Mouse (Mus musculus) hindbrain, postnatal 0 days (tissue): ENCODE measurements at regions not wholly inside any gene's neighbourhood (a gene's known extent, or its start where the extent isn't known, plus 50 kb on each side); places are given as distances from the start of the nearest gene placed in this dataset.

Source experiments
- ATAC-seq: fragments of 200-750 bp; cut with Nextera tagmentation; 2 replicates; pipeline ENCODE4 v1.8.0; 2017; ENCODE audit warnings: mild to moderate bottlenecking, moderate TSS enrichment, moderate library complexity
- DNase-seq: peaks from one replicate; pipeline ENCODE4 v3.0.0-alpha.2; 2015; ENCODE audit warnings: low spot score
- H3K27ac ChIP-seq: fragments of 300-500 bp; sonication (generic); 2 replicates; pipeline ENCODE4 v1.5.1; 2014; ENCODE audit warnings: mild to moderate bottlenecking
- H3K27me3 ChIP-seq: fragments of 300-500 bp; sonication (generic); 2 replicates; pipeline ENCODE4 v1.6.1; 2014; ENCODE audit warnings: low read length, mixed read lengths; ENCODE audit not compliant: insufficient read depth
- H3K36me3 ChIP-seq: fragments of 300-500 bp; sonication (generic); 2 replicates; pipeline ENCODE4 v1.6.1; 2014; ENCODE audit warnings: low read length, mixed read lengths; ENCODE audit not compliant: insufficient read depth
- H3K4me1 ChIP-seq: fragments of 300-500 bp; sonication (generic); 2 replicates; pipeline ENCODE4 v1.6.1; 2014; ENCODE audit warnings: antibody characterized with exemption, low read length, mixed read lengths; ENCODE audit not compliant: insufficient read depth
- H3K4me2 ChIP-seq: fragments of 300-500 bp; sonication (generic); 2 replicates; pipeline ENCODE4 v1.6.1; 2014; ENCODE audit warnings: low read depth, mild to moderate bottlenecking, low read length, moderate library complexity, mixed read lengths
- H3K4me3 ChIP-seq: fragments of 300-500 bp; sonication (generic); 2 replicates; pipeline ENCODE4 v1.5.1; 2014; ENCODE audit warnings: low read length
- H3K9ac ChIP-seq: fragments of 300-500 bp; sonication (generic); replicated peaks from 2 replicates; pipeline ENCODE4 v1.6.1; 2014; ENCODE audit warnings: mild to moderate bottlenecking, low read length, moderate library complexity, mixed read lengths
- H3K9me3 ChIP-seq: fragments of 300-500 bp; sonication (generic); 2 replicates; pipeline ENCODE4 v1.6.1; 2016; ENCODE audit warnings: low read length, mixed read lengths
- CTCF ChIP-seq: IDR thresholded peaks from 2 replicates; pipeline ENCODE4 v1.5.1; 2016; ENCODE audit warnings: antibody characterized with exemption, control low read depth, low read depth
- WGBS: fragments of 180-500 bp; shearing (Covaris S2); extraction: QIAGEN DNeasy Blood & Tissue Kit; methylation state at CpG from one replicate; pipeline ENCODE4 v1.1.7; 2014; 5-methylcytosine and 5-hydroxymethylcytosine counted together

GRCm38 (mm10) chr4:150706291-150706690 lies 54.3 kb upstream of the Slc45a1 start:
- ATAC-seq (no peak), DNase-seq (no peak)
- Histone ChIP-seq H3K27ac (no peak overlapping the region), H3K4me3 (no peak overlapping the region), H3K4me2 (no peak overlapping the region), H3K36me3 (no peaks in the 10 kb centered on the region), H3K4me1 (peaks cover 10% of the 10 kb centered on the region; the same call in 1 of the 2 replicates), H3K27me3 (no peaks in the 10 kb centered on the region), H3K9ac (no peak overlapping the region), H3K9me3 (no peaks in the 10 kb centered on the region)
- 88% methylated on average over 7 of the region's 7 CpGs for WGBS
- TF ChIP-seq CTCF = no peak

- H3K9ac ChIP-seq = no peak overlapping the region
- ATAC-seq (no peak), DNase-seq (no peak)
- no peaks in the 10 kb centered on the region for H3K9me3 ChIP-seq
- H3K4me3 ChIP-seq = no peak overlapping the region
- no peak for TF ChIP-seq CTCF
- 92% methylated on average over 5 of the region's 5 CpGs for WGBS
- H3K27me3 ChIP-seq = no peaks in the 10 kb centered on the region
- H3K4me1 ChIP-seq = 0 out of 2 replicates have a peak, but pooled peaks cover 3% of the 10 kb centered on the region
- H3K36me3 ChIP-seq = no peaks in the 10 kb centered on the region
- no peak overlapping the region for H3K4me2 ChIP-seq
- H3K27ac ChIP-seq = no peak overlapping the region
These were observed 51.3 kb upstream of the Slc45a1 start for GRCm38 (mm10) chr4:150703266-150703665.
